Comparison of ENCODE assay signal across 27 mouse cellular contexts in genomic region chr19:29341029-29341428, GRCm38 (mm10). TPM values are rescaled to one million over a fixed set of nuclear protein-coding genes. Genes with fewer than 3 reads are reported as not detected.
"Had no signal": no experiment of that assay in that cellular context is flagged by ENCODE, and none has a peak within 500 bp of the region (broad histone marks: within the 10 kb centered on the region; RNA-seq: fewer than 3 reads in every experiment).

No protein-coding gene starts in this region.

- H3K27ac ChIP-seq: gastrocnemius, adult 2 months; heart, adult 2 months; heart, embryonic 13.5 days; heart, embryonic 15.5 days; hindbrain, embryonic 10.5 days; hindbrain, embryonic 12.5 days; hindbrain, embryonic 14.5 days; intestine, embryonic 15.5 days; layer of hippocampus, adult 2 months; limb, embryonic 10.5 days; limb, embryonic 12.5 days; liver, embryonic 13.5 days; liver, embryonic 15.5 days had no signal

- DNase-seq: gastrocnemius, adult 2 months; gastrocnemius, postnatal 10 days; gastrocnemius, postnatal 25 days; heart, adult 2 months; heart, postnatal 14 days; heart, postnatal 36 days; kidney, adult 18-20 months; kidney, adult 8-10 months; kidney, postnatal 10 days; kidney, postnatal 25 days; kidney, postnatal 4 days; liver; liver, embryonic 13.5 days had no signal

- ATAC-seq: hindbrain, embryonic 16.5 days; inflammation-experienced regulatory T-cells, adult 6 months; intestine, embryonic 15.5 days; intestine, postnatal 0 days had no signal

- H3K4me3 ChIP-seq: gastrocnemius, adult 2 months; heart, adult 2 months; heart, embryonic 13.5 days; heart, embryonic 15.5 days; hindbrain, embryonic 10.5 days; hindbrain, embryonic 12.5 days; intestine, embryonic 15.5 days; layer of hippocampus, adult 2 months; limb, embryonic 10.5 days; limb, embryonic 12.5 days; liver, embryonic 13.5 days; liver, embryonic 15.5 days had no signal

RNA-seq across cellular contexts. Expression of gene Rln1, which starts 6.6 kb away (rescaled TPM):
- total RNA-seq: gastrocnemius, adult 2 months; gastrocnemius, postnatal 10 days; gastrocnemius, postnatal 25 days; heart, adult 2 months; heart, postnatal 14 days; heart, postnatal 36 days had no signal

RNA-seq across cellular contexts. Expression of gene Insl6, which starts 15.9 kb away (rescaled TPM):
- total RNA-seq: gastrocnemius, adult 2 months; gastrocnemius, postnatal 25 days; heart, postnatal 36 days; left cerebral cortex, postnatal 14 days had no signal
